Mouse (Mus musculus): ENCODE results near the gene Tbc1d1.
A peak's percentile ranks its signal among the peaks of the same experiment; 100 is the strongest.

The Tbc1d1 gene

GRCm38 (mm10) chr5:64155861-64156550 is at the start of gene Tbc1d1:
Gene Tbc1d1 (plus strand): TSS chr5:64156305.
- DNase-seq (ENCODE audit: low spot score in 2 of 2) = no peak

- no peak for DNase-seq (ENCODE audit: low spot score in 2 of 2)
Observed at GRCm38 (mm10) chr5:64107596-64108289, 48.4 kb upstream of the Tbc1d1 start.

GRCm38 (mm10) chr5:64109217-64109616 is 46.9 kb upstream of the Tbc1d1 start:
- DNase-seq (ENCODE audit: low spot score in 2 of 2) = peak in 1 of 2 experiments; percentile 23

- no peak for DNase-seq (ENCODE audit: low spot score in 2 of 2)
Observed at GRCm38 (mm10) chr5:64112360-64112759, 43.7 kb upstream of the Tbc1d1 start.

GRCm38 (mm10) chr5:64114210-64114609 is 41.9 kb upstream of the Tbc1d1 start:
- DNase-seq (ENCODE audit: low spot score in 2 of 2) = no peak

GRCm38 (mm10) chr5:64117191-64117590 is 38.9 kb upstream of the Tbc1d1 start:
- DNase-seq (ENCODE audit: low spot score in 2 of 2) = no peak

GRCm38 (mm10) chr5:64125783-64126182 is 30.3 kb upstream of the Tbc1d1 start:
- no peak for DNase-seq (ENCODE audit: low spot score in 2 of 2)

GRCm38 (mm10) chr5:64131550-64131949 is 24.6 kb upstream of the Tbc1d1 start:
- DNase-seq (ENCODE audit: low spot score in 2 of 2) = no peak

GRCm38 (mm10) chr5:64133901-64134300 is 22.2 kb upstream of the Tbc1d1 start:
- DNase-seq (ENCODE audit: low spot score in 2 of 2) = no peak

GRCm38 (mm10) chr5:64136325-64136724 is 19.8 kb upstream of the Tbc1d1 start:
- no peak for DNase-seq (ENCODE audit: low spot score in 2 of 2)

- no peak for DNase-seq (ENCODE audit: low spot score in 2 of 2)
Observed at GRCm38 (mm10) chr5:64140202-64140601, 15.9 kb upstream of the Tbc1d1 start.

- no peak for DNase-seq (ENCODE audit: low spot score in 2 of 2)
Observed at GRCm38 (mm10) chr5:64144315-64144714, 11.8 kb upstream of the Tbc1d1 start.

- DNase-seq (ENCODE audit: low spot score in 2 of 2) = no peak
Observed at GRCm38 (mm10) chr5:64146384-64147005, 9.6 kb upstream of the Tbc1d1 start.

- DNase-seq (ENCODE audit: low spot score in 2 of 2) = no peak
Observed at GRCm38 (mm10) chr5:64149184-64150127, 6.6 kb upstream of the Tbc1d1 start.

GRCm38 (mm10) chr5:64153319-64153718 is 2.8 kb upstream of the Tbc1d1 start:
- no peak for DNase-seq (ENCODE audit: low spot score in 2 of 2)

GRCm38 (mm10) chr5:64156579-64156978 is 474 bp downstream of the Tbc1d1 start:
- no peak for DNase-seq (ENCODE audit: low spot score in 2 of 2)

GRCm38 (mm10) chr5:64157926-64158325 is 1.8 kb downstream of the Tbc1d1 start:
- no peak for DNase-seq (ENCODE audit: low spot score in 2 of 2)

- no peak for DNase-seq (ENCODE audit: low spot score in 2 of 2)
Observed at GRCm38 (mm10) chr5:64158501-64158900, 2.4 kb downstream of the Tbc1d1 start.

- peak in 1 of 2 experiments; percentile 65 for DNase-seq (ENCODE audit: low spot score in 2 of 2)
Observed at GRCm38 (mm10) chr5:64159065-64159780, 3.1 kb downstream of the Tbc1d1 start.

- peak; percentile 19 to 76 for DNase-seq (ENCODE audit: low spot score in 2 of 2)
Observed at GRCm38 (mm10) chr5:64159781-64160704, 3.9 kb downstream of the Tbc1d1 start.

Measured in left cerebral cortex, adult 9 months (tissue).